Mouse (Mus musculus): ENCODE data around the gene Hnrnpab. TPM values are rescaled to one million over a fixed set of nuclear protein-coding genes. Genes with fewer than 3 reads are reported as not detected.
"Not testable (repeated sequence)": the region's sequence is repeated elsewhere in the genome, so short reads cannot be mapped to it uniquely, and the experiment has no call there.

Hnrnpab gene
- polyA plus RNA-seq, 1 experiment from 2014 or later: 204 TPM

- Histone ChIP-seq H3K27me3 (ENCODE audit: control insufficient read depth, insufficient read depth, low read length) (no peaks in the 10 kb centered on the region), H3K36me3 (ENCODE audit: control insufficient read depth, insufficient read depth, low read length) (no peaks in the 10 kb centered on the region), H3K4me1 (replicated peaks; ENCODE audit: control insufficient read depth, insufficient read depth) (no peaks in the 10 kb centered on the region), H3K4me2 (replicated peaks; ENCODE audit: low read depth) (peak overlapping the region; percentile 46; the same call in 1 of the 2 replicates), H3K4me3 (ENCODE audit: low read depth, low read length) (no peak overlapping the region), H3K27ac (replicated peaks) (no peak overlapping the region), H3K9me3 (ENCODE audit: control insufficient read depth, low read length) (no peaks in the 10 kb centered on the region), H3K9ac (ENCODE audit: low read length) (peak overlapping the region; percentile 47; the same call in 1 of the 2 replicates)
- no peak for TF ChIP-seq EP300 (optimal IDR thresholded peaks at IDR 0.05)
- no peak for TF ChIP-seq CTCF (IDR thresholded peaks at IDR 0.05; ENCODE audit: low read depth)
- 70% methylated on average over 5 of the region's 5 CpGs for WGBS
- ATAC-seq (ENCODE audit: low FRiP score, low TSS enrichment) (no peak), DNase-seq (ENCODE audit: low spot score) (no peak)
These were observed 31.9 kb upstream of the Hnrnpab start for GRCm38 (mm10) chr11:51638497-51638896.

DNA sequence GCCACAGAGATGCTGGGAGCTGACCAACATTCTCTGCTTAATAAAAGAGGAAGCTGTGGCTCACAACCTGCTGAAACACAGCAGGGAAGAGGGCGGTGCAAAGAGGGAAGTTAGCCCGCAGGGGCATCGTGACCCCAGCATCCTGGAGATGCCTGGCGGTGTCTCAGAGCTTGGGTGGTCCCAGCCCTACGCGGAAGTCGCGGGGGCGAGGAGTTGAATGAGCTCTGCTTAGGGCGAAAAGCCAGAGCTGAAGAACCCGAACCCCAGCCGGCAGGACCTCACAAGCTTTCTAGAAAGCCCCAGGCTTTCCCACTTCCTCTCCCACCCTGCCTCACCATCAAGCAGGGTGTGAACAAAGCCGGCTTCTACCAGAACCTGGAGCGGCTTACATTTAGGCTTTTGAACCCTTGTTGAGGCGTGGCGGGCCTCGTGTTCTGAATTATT is 31.3 kb upstream of the Hnrnpab start:
- DNase-seq (ENCODE audit: low spot score) (no peak), ATAC-seq (ENCODE audit: low FRiP score, low TSS enrichment) (no peak)
- Histone ChIP-seq H3K9me3 (ENCODE audit: control insufficient read depth, low read length) (no peaks in the 10 kb centered on the region), H3K36me3 (ENCODE audit: control insufficient read depth, insufficient read depth, low read length) (no peaks in the 10 kb centered on the region), H3K27me3 (ENCODE audit: control insufficient read depth, insufficient read depth, low read length) (no peaks in the 10 kb centered on the region), H3K4me1 (replicated peaks; ENCODE audit: control insufficient read depth, insufficient read depth) (no peaks in the 10 kb centered on the region), H3K4me3 (ENCODE audit: low read depth, low read length) (peak overlapping the region; percentile 6; the same call in 1 of the 2 replicates), H3K9ac (ENCODE audit: low read length) (peak overlapping the region; percentile 47), H3K27ac (replicated peaks) (peak overlapping the region; percentile 77), H3K4me2 (replicated peaks; ENCODE audit: low read depth) (peak overlapping the region; percentile 46)
- no peak for TF ChIP-seq CTCF (IDR thresholded peaks at IDR 0.05; ENCODE audit: low read depth)
- TF ChIP-seq EP300 (optimal IDR thresholded peaks at IDR 0.05): no peak
- 7% methylated on average over 17 of the region's 17 CpGs for WGBS

DNA sequence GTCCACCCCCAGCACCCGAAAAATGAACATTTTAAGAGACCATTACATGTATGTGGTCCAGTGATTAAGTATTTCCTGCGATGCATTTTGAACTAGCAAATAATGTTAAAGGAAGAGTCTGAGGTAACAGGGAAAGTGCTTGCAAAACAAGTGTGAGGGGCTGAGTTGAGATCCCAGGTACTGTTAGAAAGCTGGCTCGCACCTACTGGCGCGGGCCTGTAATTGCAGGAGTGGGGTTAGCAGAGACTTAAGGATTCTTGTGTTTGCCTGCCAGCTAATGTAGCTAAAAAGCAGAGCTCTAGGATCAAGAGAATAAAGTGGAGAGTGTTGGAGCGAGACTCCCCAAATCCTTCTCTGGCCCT is 29.7 kb upstream of the Hnrnpab start:
- ATAC-seq (ENCODE audit: low FRiP score, low TSS enrichment) (peak; percentile 33; the same call in 1 of the 2 replicates), DNase-seq (ENCODE audit: low spot score) (peak; percentile 80)
- H3K9me3 ChIP-seq (ENCODE audit: control insufficient read depth, low read length): no peaks in the 10 kb centered on the region
- H3K4me2 ChIP-seq (replicated peaks; ENCODE audit: low read depth): peak overlapping the region; percentile 79
- H3K9ac ChIP-seq (ENCODE audit: low read length): peak overlapping the region; percentile 76
- peak overlapping the region; percentile 92 for H3K27ac ChIP-seq (replicated peaks)
- H3K36me3 ChIP-seq (ENCODE audit: control insufficient read depth, insufficient read depth, low read length): no peaks in the 10 kb centered on the region
- H3K27me3 ChIP-seq (ENCODE audit: control insufficient read depth, insufficient read depth, low read length): no peaks in the 10 kb centered on the region
- peak overlapping the region; percentile 71 for H3K4me3 ChIP-seq (ENCODE audit: low read depth, low read length)
- 4% methylated on average over 6 of the region's 6 CpGs for WGBS
- no peaks in the 10 kb centered on the region for H3K4me1 ChIP-seq (replicated peaks; ENCODE audit: control insufficient read depth, insufficient read depth)
- peak; percentile 78 for TF ChIP-seq CTCF (IDR thresholded peaks at IDR 0.05; ENCODE audit: low read depth)
- no peak for TF ChIP-seq EP300 (optimal IDR thresholded peaks at IDR 0.05)

DNA sequence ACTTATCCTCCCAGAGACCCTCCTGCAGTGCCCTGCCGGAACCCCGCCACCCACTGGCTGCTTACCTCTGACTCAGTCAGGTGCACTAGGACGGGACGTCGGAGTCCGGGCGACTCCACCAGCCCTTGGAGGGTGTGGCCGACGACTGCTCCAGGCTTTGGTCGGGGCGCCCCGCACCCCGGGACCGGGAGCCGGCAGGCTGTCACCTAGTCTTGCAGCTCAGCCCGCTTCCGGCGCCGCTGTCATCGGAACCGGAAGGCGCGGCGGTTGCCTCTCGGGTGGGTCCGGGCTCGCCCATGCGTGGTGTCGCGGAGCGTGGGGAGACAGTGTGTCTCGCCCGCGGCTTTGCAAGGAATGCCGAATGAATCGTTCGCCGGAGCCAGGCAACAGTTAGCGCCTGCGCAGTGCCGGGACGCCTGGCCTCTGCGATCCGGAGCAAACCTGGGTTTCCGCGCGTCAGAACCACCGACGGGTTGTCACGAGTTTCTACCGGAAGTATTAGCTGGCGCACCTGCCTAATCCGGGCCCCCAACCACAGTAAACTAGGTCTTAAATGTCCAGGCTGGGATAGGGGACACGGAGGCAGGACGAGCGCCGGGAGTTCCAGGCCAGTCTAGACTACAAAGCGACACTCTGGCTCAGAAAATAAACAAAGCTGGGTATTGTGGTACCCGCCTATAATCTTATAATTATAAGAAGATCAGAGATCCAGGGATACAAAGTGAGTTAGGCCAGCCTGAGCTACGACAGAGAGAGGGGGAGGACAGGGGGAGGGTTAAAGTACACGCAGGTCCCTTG is 29.1 kb upstream of the Hnrnpab start, which contains the start of gene Rmnd5b:
Gene Rmnd5b, minus strand, starts transcription at position 372 of the 798 bp plus-strand sequence.
- under 1% methylated on average over 61 of the region's 61 CpGs for WGBS
- TF ChIP-seq EP300 (optimal IDR thresholded peaks at IDR 0.05) (no peak), CTCF (IDR thresholded peaks at IDR 0.05; ENCODE audit: low read depth) (peak; percentile 47)
- peak within 1 kb of the TSS; percentile 76 for H3K9ac ChIP-seq (ENCODE audit: low read length)
- peak within 1 kb of the TSS; percentile 92 for H3K27ac ChIP-seq (replicated peaks)
- H3K36me3 ChIP-seq (ENCODE audit: control insufficient read depth, insufficient read depth, low read length): no peaks in the 10 kb centered on the region
- peak within 1 kb of the TSS; percentile 79 for H3K4me2 ChIP-seq (replicated peaks; ENCODE audit: low read depth)
- DNase-seq (ENCODE audit: low spot score): peak; percentile 93
- no peaks in the 10 kb centered on the region for H3K27me3 ChIP-seq (ENCODE audit: control insufficient read depth, insufficient read depth, low read length)
- no peaks in the 10 kb centered on the region for H3K4me1 ChIP-seq (replicated peaks; ENCODE audit: control insufficient read depth, insufficient read depth)
- H3K9me3 ChIP-seq (ENCODE audit: control insufficient read depth, low read length): no peaks in the 10 kb centered on the region
- H3K4me3 ChIP-seq (ENCODE audit: low read depth, low read length): peak within 1 kb of the TSS; percentile 71
- ATAC-seq (ENCODE audit: low FRiP score, low TSS enrichment): peak; percentile 91

GRCm38 (mm10) chr11:51635127-51635524 is 28.5 kb upstream of the Hnrnpab start:
- 9% methylated on average over 6 of the region's 6 CpGs for WGBS
- DNase-seq (ENCODE audit: low spot score): no peak
- ATAC-seq (ENCODE audit: low FRiP score, low TSS enrichment): no peak
- H3K27me3 ChIP-seq (ENCODE audit: control insufficient read depth, insufficient read depth, low read length): no peaks in the 10 kb centered on the region
- H3K9me3 ChIP-seq (ENCODE audit: control insufficient read depth, low read length): no peaks in the 10 kb centered on the region
- no peaks in the 10 kb centered on the region for H3K36me3 ChIP-seq (ENCODE audit: control insufficient read depth, insufficient read depth, low read length)
- TF ChIP-seq EP300 (optimal IDR thresholded peaks at IDR 0.05): no peak
- no peak for TF ChIP-seq CTCF (IDR thresholded peaks at IDR 0.05; ENCODE audit: low read depth)
- H3K4me3 ChIP-seq (ENCODE audit: low read depth, low read length): peak overlapping the region; percentile 71
- peak overlapping the region; percentile 76 for H3K9ac ChIP-seq (ENCODE audit: low read length)
- peak overlapping the region; percentile 79 for H3K4me2 ChIP-seq (replicated peaks; ENCODE audit: low read depth)
- H3K4me1 ChIP-seq (replicated peaks; ENCODE audit: control insufficient read depth, insufficient read depth): no peaks in the 10 kb centered on the region
- peak overlapping the region; percentile 92 for H3K27ac ChIP-seq (replicated peaks)

- Histone ChIP-seq H3K4me3 (ENCODE audit: low read depth, low read length) (no peak overlapping the region), H3K27me3 (ENCODE audit: control insufficient read depth, insufficient read depth, low read length) (no peaks in the 10 kb centered on the region), H3K9ac (ENCODE audit: low read length) (no peak overlapping the region), H3K9me3 (ENCODE audit: control insufficient read depth, low read length) (no peaks in the 10 kb centered on the region), H3K27ac (replicated peaks) (no peak overlapping the region), H3K4me1 (replicated peaks; ENCODE audit: control insufficient read depth, insufficient read depth) (no peaks in the 10 kb centered on the region), H3K4me2 (replicated peaks; ENCODE audit: low read depth) (no peak overlapping the region), H3K36me3 (ENCODE audit: control insufficient read depth, insufficient read depth, low read length) (no peaks in the 10 kb centered on the region; the same call in 1 of the 2 replicates)
- ATAC-seq (ENCODE audit: low FRiP score, low TSS enrichment) (no peak), DNase-seq (ENCODE audit: low spot score) (no peak)
- 94% methylated on average over 3 of the region's 3 CpGs for WGBS
- TF ChIP-seq EP300 (optimal IDR thresholded peaks at IDR 0.05) (no peak), CTCF (IDR thresholded peaks at IDR 0.05; ENCODE audit: low read depth) (no peak)
These were observed 27.1 kb upstream of the Hnrnpab start for GRCm38 (mm10) chr11:51633721-51634120.

- H3K9me3 ChIP-seq (ENCODE audit: control insufficient read depth, low read length); DNase-seq (ENCODE audit: low spot score); H3K27ac ChIP-seq (replicated peaks); H3K36me3 ChIP-seq (ENCODE audit: control insufficient read depth, insufficient read depth, low read length); H3K4me3 ChIP-seq (ENCODE audit: low read depth, low read length); H3K9ac ChIP-seq (ENCODE audit: low read length); H3K4me2 ChIP-seq (replicated peaks; ENCODE audit: low read depth); H3K4me1 ChIP-seq (replicated peaks; ENCODE audit: control insufficient read depth, insufficient read depth); H3K27me3 ChIP-seq (ENCODE audit: control insufficient read depth, insufficient read depth, low read length); ATAC-seq (ENCODE audit: low FRiP score, low TSS enrichment): not testable (repeated sequence)
- 84% methylated on average over 7 of the region's 7 CpGs for WGBS
These were observed 26.6 kb upstream of the Hnrnpab start for GRCm38 (mm10) chr11:51633200-51633599.

All from stomach, postnatal 0 days (tissue).